Mouse (Mus musculus): ENCODE results near the gene Gm10428. TPM values are rescaled to one million over a fixed set of nuclear protein-coding genes. Genes with fewer than 3 reads are reported as not detected.

Gene Gm10428
- total RNA-seq, 2 experiments from 2014 or later: not detected

DNA sequence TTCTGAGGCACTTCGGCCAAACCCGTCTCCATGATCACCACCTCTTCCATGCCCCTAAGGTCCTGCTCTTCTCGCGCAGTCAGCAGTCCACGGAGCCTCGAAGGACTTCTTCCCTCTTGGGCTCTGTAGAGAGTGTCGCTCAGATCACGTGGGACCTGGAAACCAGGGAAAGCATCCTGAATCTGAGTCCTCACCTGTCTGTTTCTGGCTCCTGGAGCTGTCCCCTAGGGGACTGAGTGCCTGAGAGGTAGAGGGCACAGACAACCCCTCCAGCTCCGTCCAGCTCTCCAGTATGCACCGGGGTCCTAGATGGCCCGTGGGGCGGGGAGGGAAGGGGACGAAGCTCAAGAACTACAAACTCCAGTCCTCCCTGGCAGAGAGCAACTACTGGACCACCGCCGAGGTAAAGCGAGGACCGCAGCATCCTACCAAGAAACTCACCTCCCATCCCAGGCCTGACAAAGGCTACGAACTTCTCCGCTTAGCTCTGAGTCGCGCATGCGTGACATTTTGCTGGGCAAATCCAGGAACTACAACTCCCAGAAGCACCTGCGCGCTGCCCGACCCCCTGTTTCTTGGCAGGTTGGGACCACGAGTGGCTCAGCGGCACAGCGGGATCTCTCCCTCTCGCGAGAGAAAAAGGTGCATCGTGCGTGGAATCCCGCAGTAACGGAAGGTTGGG lies 36.2 kb downstream of the Gm10428 start, which contains the start of gene Zfp286:
Gene Zfp286, minus strand, starts transcription at position 528 of the 682 bp plus-strand sequence.
- DNase-seq (ENCODE audit: low spot score in 2 of 2): peak; percentile 91

GRCm38 (mm10) chr11:62789617-62789936 lies 36.7 kb downstream of the Gm10428 start:
- no peak for DNase-seq (ENCODE audit: low spot score in 2 of 2)

Other genes starting within 250 kb of the Gm10428 start
- gene Cenpv, start 213.8 kb upstream of the Gm10428 start, total RNA-seq (2021): 10 to 100 TPM; 41.5 to 44.4 TPM
- gene Ubb, start 201.9 kb upstream of the Gm10428 start, total RNA-seq (2021): 1,000 to 10,000 TPM; 1,541 to 1,698 TPM
- gene Trpv2, start 178.6 kb upstream of the Gm10428 start, total RNA-seq (2021): 10 to 100 TPM; 26.1 to 26.3 TPM
- 10 to 100 TPM; 10.7 to 11.3 TPM for gene Lrrc75a, start 104.6 kb upstream of the Gm10428 start, total RNA-seq (2021)
- gene Mmgt2, start 104.4 kb upstream of the Gm10428 start, total RNA-seq (2021): 10 to 100 TPM; 19.1 to 23.4 TPM
- gene Zfp287, start 21.2 kb upstream of the Gm10428 start, total RNA-seq (2021): 10 to 100 TPM; 17.8 to 19.9 TPM
- gene Zfp286, start 36.4 kb downstream of the Gm10428 start, total RNA-seq (2021): 10 to 100 TPM; 20.8 to 21.7 TPM
- gene Trim16, start 67.1 kb downstream of the Gm10428 start, total RNA-seq (2021): 1 to 10 TPM; 5.3 to 5.5 TPM
- gene Fbxw10, start 94.0 kb downstream of the Gm10428 start, total RNA-seq (2021): under 1 TPM; 0.51 to 0.53 TPM
- gene Tvp23b, start 126.4 kb downstream of the Gm10428 start, total RNA-seq (2021): 10 to 100 TPM; 24.5 to 25.3 TPM
- not detected for gene Cdrt4, start 198.1 kb downstream of the Gm10428 start, total RNA-seq (2021)